Mouse (Mus musculus) lung, postnatal 10 days (tissue): ENCODE data around the gene Maco1.
"Not testable (repeated sequence)": the region's sequence is repeated elsewhere in the genome, so short reads cannot be mapped to it uniquely, and the experiment has no call there.

Source experiments
- DNase-seq: peaks from one replicate; pipeline ENCODE4 v3.0.0; 2021

Gene Maco1

GRCm38 (mm10) chr4:134804765-134805164 lies 48.4 kb downstream of the Maco1 start:
- DNase-seq: peak; percentile 82

- no peak for DNase-seq
Measured at GRCm38 (mm10) chr4:134802765-134803164, 50.4 kb downstream of the Maco1 start.

- no peak for DNase-seq
Measured at GRCm38 (mm10) chr4:134802155-134802554, 51.0 kb downstream of the Maco1 start.

GRCm38 (mm10) chr4:134800693-134801092 lies 52.5 kb downstream of the Maco1 start:
- DNase-seq: no peak

GRCm38 (mm10) chr4:134800098-134800497 lies 53.0 kb downstream of the Maco1 start:
- DNase-seq: no peak

- peak; percentile 81 for DNase-seq
Measured at GRCm38 (mm10) chr4:134799272-134799671, 53.9 kb downstream of the Maco1 start.

- no peak for DNase-seq
Measured at GRCm38 (mm10) chr4:134798861-134799260, 54.3 kb downstream of the Maco1 start.

GRCm38 (mm10) chr4:134797621-134798020 lies 55.5 kb downstream of the Maco1 start:
- DNase-seq: no peak

- peak; percentile 53 for DNase-seq
Measured at GRCm38 (mm10) chr4:134796581-134797361, 56.4 kb downstream of the Maco1 start.

GRCm38 (mm10) chr4:134795819-134796485 lies 57.2 kb downstream of the Maco1 start:
- no peak for DNase-seq

GRCm38 (mm10) chr4:134794959-134795358 lies 58.2 kb downstream of the Maco1 start:
- not testable (repeated sequence) for DNase-seq

GRCm38 (mm10) chr4:134793213-134793956 lies 59.8 kb downstream of the Maco1 start:
- DNase-seq: peak; percentile 73

GRCm38 (mm10) chr4:134791731-134792130 lies 61.4 kb downstream of the Maco1 start:
- DNase-seq: no peak

- DNase-seq: no peak
Measured at GRCm38 (mm10) chr4:134786946-134787345, 66.2 kb downstream of the Maco1 start.

GRCm38 (mm10) chr4:134784701-134785100 lies 68.4 kb downstream of the Maco1 start:
- peak; percentile 54 for DNase-seq

- peak; percentile 77 for DNase-seq
Measured at GRCm38 (mm10) chr4:134779136-134779934, 73.8 kb downstream of the Maco1 start.

- DNase-seq: peak; percentile 57
Measured at GRCm38 (mm10) chr4:134776246-134776645, 76.9 kb downstream of the Maco1 start.

- no peak for DNase-seq
Measured at GRCm38 (mm10) chr4:134775234-134775944, 77.8 kb downstream of the Maco1 start.

GRCm38 (mm10) chr4:134774126-134774525 lies 79.0 kb downstream of the Maco1 start:
- DNase-seq: no peak

GRCm38 (mm10) chr4:134772805-134773674 lies 80.1 kb downstream of the Maco1 start:
- DNase-seq: peak; percentile 44

- no peak for DNase-seq
Measured at GRCm38 (mm10) chr4:134769891-134770290, 83.3 kb downstream of the Maco1 start.
